Mouse (Mus musculus) G1E (cell line): ENCODE measurements around the gene Zfp638.

ENCODE experiments used
- CTCF ChIP-seq: IDR thresholded peaks from 2 replicates; pipeline ENCODE4 v1.5.1; 2012; ENCODE audit warnings: low read depth, low read length, inconsistent platforms, mixed read lengths
- TAL1 ChIP-seq: conservative IDR thresholded peaks from 2 replicates; pipeline ENCODE4 v1.6.1; 2012; ENCODE audit warnings: low read depth, low read length, inconsistent platforms, mixed read lengths

DNA sequence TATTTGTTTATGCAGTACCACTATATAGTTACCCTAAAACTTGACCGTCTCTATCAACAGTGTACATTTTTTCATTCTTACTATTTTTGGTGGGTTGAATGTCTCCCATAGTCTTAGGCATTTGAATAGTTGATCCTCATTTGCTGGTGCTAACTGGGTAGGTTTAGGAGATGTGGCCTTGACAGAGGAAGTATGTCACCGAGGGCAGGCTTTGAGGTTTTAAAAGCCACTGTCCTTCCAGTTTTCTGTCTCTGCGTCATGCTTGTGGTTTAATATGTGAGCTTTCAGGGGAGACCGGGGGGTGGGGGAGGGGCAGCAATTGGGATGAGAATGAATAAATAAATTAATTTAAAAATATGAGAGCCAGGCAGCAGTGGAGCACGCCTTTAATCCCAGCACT is 24.3 kb downstream of the Zfp638 start:
- no peak for TF ChIP-seq CTCF
- TF ChIP-seq TAL1 = no peak
